Mouse (Mus musculus) MEL (cell line): ENCODE measurements around the gene Man1c1. TPM values are rescaled to one million over a fixed set of nuclear protein-coding genes. Genes with fewer than 3 reads are reported as not detected.

ENCODE experiments used
- DNase-seq: peaks from one replicate; pipeline ENCODE4 v3.0.0; 2011; ENCODE audit warnings: low read depth, low spot score
- H3K27ac ChIP-seq: 2 replicates; pipeline ENCODE4 v1.5.1; 2012; ENCODE audit warnings: low read depth, mild to moderate bottlenecking, control low read depth, low read length, moderate library complexity; ENCODE audit not compliant: control insufficient read depth
- H3K27me3 ChIP-seq, 2 experiments: fragments of 150-350 bp in 1 of 2; sonication (generic) in 1 of 2; 2 replicates each; pipeline ENCODE4 v1.6.1; 2012; ENCODE audit warnings: low read length in 2 of 2, mild to moderate bottlenecking in 2 of 2, improper control_type of control experiment in 1 of 2, moderate library complexity in 1 of 2; ENCODE audit not compliant: insufficient read depth in 2 of 2, control insufficient read depth in 1 of 2
- H3K36me3 ChIP-seq, 2 experiments: 2 replicates each; pipeline ENCODE4 v1.6.1; 2012 to 2014; ENCODE audit warnings: low read length in 2 of 2, improper control_type of control experiment in 1 of 2, inconsistent platforms in 1 of 2, mild to moderate bottlenecking in 1 of 2; ENCODE audit not compliant: insufficient read depth in 2 of 2, control insufficient read depth in 1 of 2
- H3K4me1 ChIP-seq, 2 experiments: fragments of 150-350 bp in 1 of 2; sonication (generic) in 1 of 2; 2 replicates each; pipeline ENCODE4 v1.6.1; 2012; ENCODE audit warnings: low read length in 2 of 2, improper control_type of control experiment in 1 of 2, mild to moderate bottlenecking in 1 of 2; ENCODE audit not compliant: insufficient read depth in 2 of 2, control insufficient read depth in 1 of 2
- H3K4me3 ChIP-seq, 2 experiments: fragments of 150-350 bp in 1 of 2; sonication (generic) in 1 of 2; 2 replicates each; pipeline ENCODE4 v1.5.1; 2012; ENCODE audit warnings: low read depth in 2 of 2, low read length in 2 of 2, mild to moderate bottlenecking in 2 of 2, moderate library complexity in 2 of 2, control low read depth in 1 of 2, improper control_type of control experiment in 1 of 2; ENCODE audit not compliant: control insufficient read depth in 1 of 2, insufficient read depth in 1 of 2
- H3K79me2 ChIP-seq: 2 replicates; pipeline ENCODE4 v1.6.1; 2012; ENCODE audit warnings: mild to moderate bottlenecking, low read length, moderate library complexity; ENCODE audit not compliant: control insufficient read depth, poor library complexity, insufficient read depth
- H3K9ac ChIP-seq: 2 replicates; pipeline ENCODE4 v1.6.1; 2012; ENCODE audit warnings: low read depth, mild to moderate bottlenecking, control low read depth, low read length, moderate library complexity; ENCODE audit not compliant: control insufficient read depth, poor library complexity, severe bottlenecking
- H3K9me3 ChIP-seq: fragments of 150-350 bp; sonication (generic); replicated peaks from 2 replicates; pipeline ENCODE4 v1.6.1; 2012; ENCODE audit warnings: mild to moderate bottlenecking, low read length, improper control_type of control experiment, moderate library complexity; ENCODE audit not compliant: insufficient read depth
- ELF1 ChIP-seq: IDR thresholded peaks from 2 replicates; pipeline ENCODE4 v1.6.1; 2014; ENCODE audit warnings: low read depth, mild to moderate bottlenecking, inconsistent platforms, low read length, improper control_type of control experiment, moderate library complexity
- EP300 ChIP-seq, 2 experiments: IDR thresholded peaks; 2 replicates each; pipeline ENCODE4 v1.6.1; 2011; ENCODE audit warnings: improper control_type of control experiment in 2 of 2, low read length in 2 of 2, low read depth in 1 of 2, mild to moderate bottlenecking in 1 of 2
- HCFC1 ChIP-seq: IDR thresholded peaks from 2 replicates; pipeline ENCODE4 v1.6.1; 2012; ENCODE audit warnings: low read depth, mild to moderate bottlenecking, inconsistent platforms, low read length, improper control_type of control experiment, moderate library complexity
- MAX ChIP-seq: IDR thresholded peaks from 2 replicates; pipeline ENCODE4 v1.6.1; 2011; ENCODE audit warnings: low read length, improper control_type of control experiment
- MAZ ChIP-seq: IDR thresholded peaks from 2 replicates; pipeline ENCODE4 v1.6.1; 2012; ENCODE audit warnings: low read depth, mild to moderate bottlenecking, inconsistent platforms, low read length, improper control_type of control experiment
- MYB ChIP-seq: IDR thresholded peaks from 2 replicates; pipeline ENCODE4 v1.6.1; 2011; ENCODE audit warnings: mild to moderate bottlenecking, low read depth, low read length, improper control_type of control experiment
- MYC ChIP-seq: IDR thresholded peaks from 2 replicates; pipeline ENCODE4 v1.6.1; 2011; ENCODE audit warnings: low read depth, mild to moderate bottlenecking, low read length, improper control_type of control experiment, moderate library complexity
- NELFE ChIP-seq: IDR thresholded peaks from 2 replicates; pipeline ENCODE4 v1.6.1; 2011; ENCODE audit warnings: low read depth, low read length, improper control_type of control experiment
- NRF1 ChIP-seq: IDR thresholded peaks from 2 replicates; pipeline ENCODE4 v1.6.1; 2014; ENCODE audit warnings: low read depth, mild to moderate bottlenecking, inconsistent platforms, low read length, improper control_type of control experiment, moderate library complexity; ENCODE audit not compliant: poor library complexity, insufficient read depth, severe bottlenecking
- POLR2AphosphoS2 ChIP-seq: IDR thresholded peaks from 2 replicates; pipeline ENCODE4 v1.6.1; 2011; ENCODE audit warnings: low read length, improper control_type of control experiment
- POLR2AphosphoS5 ChIP-seq: IDR thresholded peaks from 2 replicates; pipeline ENCODE4 v1.6.1; 2012; ENCODE audit warnings: low read depth, borderline replicate concordance, mild to moderate bottlenecking, inconsistent platforms, low read length, moderate library complexity, mixed read lengths
- RAD21 ChIP-seq: IDR thresholded peaks from 2 replicates; pipeline ENCODE4 v1.6.1; 2011; ENCODE audit warnings: mild to moderate bottlenecking, low read depth, low read length, improper control_type of control experiment
- RCOR1 ChIP-seq: IDR thresholded peaks from 2 replicates; pipeline ENCODE4 v1.6.1; 2012; ENCODE audit warnings: low read depth, mild to moderate bottlenecking, inconsistent platforms, low read length, improper control_type of control experiment
- TCF12 ChIP-seq: IDR thresholded peaks from 2 replicates; pipeline ENCODE4 v1.6.1; 2014; ENCODE audit warnings: low read depth, mild to moderate bottlenecking, inconsistent platforms, low read length, improper control_type of control experiment, moderate library complexity
- ZKSCAN1 ChIP-seq: IDR thresholded peaks from 2 replicates; pipeline ENCODE4 v1.6.1; 2012; ENCODE audit warnings: low read depth, mild to moderate bottlenecking, inconsistent platforms, low read length, improper control_type of control experiment, moderate library complexity
- ZNF384 ChIP-seq: IDR thresholded peaks from 2 replicates; pipeline ENCODE4 v1.6.1; 2012; ENCODE audit warnings: low read depth, mild to moderate bottlenecking, inconsistent platforms, low read length, improper control_type of control experiment
- polyA plus RNA-seq, 2 experiments: library from polyadenylated mRNA; stranded (reverse) in 1 of 2; unstranded in 1 of 2; fragments of >175 nt in 1 of 2; fragments of >200 nt in 1 of 2; gene quantifications; 2 replicates each; pipeline versions ENCODE4 v1.2.1 to v1.2.4; 2012; ENCODE audit warnings: low replicate concordance in 2 of 2, low read depth in 1 of 2; ENCODE audit not compliant: insufficient read length in 2 of 2, insufficient read depth in 1 of 2, missing spikeins in 1 of 2
- total RNA-seq: library from RNA; depleted of rRNA; stranded (reverse); fragments of 300-350 nt; gene quantifications from 2 replicates; pipeline ENCODE4 v1.2.3, GENCODE M21; 2012

The Man1c1 gene
- total and polyA plus RNA-seq, 3 experiments = 1.9 to 5.2 TPM; not detected in 1

- H3K9ac ChIP-seq = no peak overlapping the region
- no peaks in the 10 kb centered on the region for H3K36me3 ChIP-seq
- no peaks in the 10 kb centered on the region for H3K9me3 ChIP-seq
- no peak overlapping the region for H3K27ac ChIP-seq
- TF ChIP-seq NRF1 = no peak
- TF ChIP-seq MAZ = no peak
- TF ChIP-seq MYC = no peak
- no peak for TF ChIP-seq MAX
- no peak for TF ChIP-seq MYB
- TF ChIP-seq RAD21 = no peak
- no peak for TF ChIP-seq EP300 (IDR thresholded peaks at IDR 0.05; ENCODE audit: low read depth in 1 of 2, low read length in 2 of 2)
- TF ChIP-seq POLR2AphosphoS2 = no peak
- no peak for TF ChIP-seq ZKSCAN1
- no peak for TF ChIP-seq TCF12
- TF ChIP-seq ELF1 = no peak
- TF ChIP-seq, all 39 proteins: peak for 0
- no peaks in the 10 kb centered on the region for H3K79me2 ChIP-seq
- peaks cover 0 to 5% of the 10 kb centered on the region in 2 experiments; a peak in 1 of 4 replicates for H3K27me3 ChIP-seq
- DNase-seq = no peak
- H3K4me1 ChIP-seq = no peaks in the 10 kb centered on the region
- no peak overlapping the region for H3K4me3 ChIP-seq
Observed at GRCm38 (mm10) chr4:134651358-134651757, 52.7 kb downstream of the Man1c1 start.

- Histone ChIP-seq H3K4me1 (no peaks in the 10 kb centered on the region), H3K9ac (no peak overlapping the region), H3K27ac (no peak overlapping the region), H3K9me3 (no peaks in the 10 kb centered on the region), H3K4me3 (no peak overlapping the region), H3K79me2 (no peaks in the 10 kb centered on the region), H3K36me3 (no peaks in the 10 kb centered on the region), H3K27me3 (no peaks in the 10 kb centered on the region)
- TF ChIP-seq HCFC1 = no peak
- TF ChIP-seq RCOR1 = no peak
- TF ChIP-seq NELFE = no peak
- no peak for TF ChIP-seq POLR2AphosphoS5
- TF ChIP-seq ZNF384 = no peak
- DNase-seq = no peak
Observed at GRCm38 (mm10) chr4:134645042-134645948, 58.8 kb downstream of the Man1c1 start.
